Mouse (Mus musculus): ENCODE data around the gene Ccnt2.

Ccnt2 gene

DNA sequence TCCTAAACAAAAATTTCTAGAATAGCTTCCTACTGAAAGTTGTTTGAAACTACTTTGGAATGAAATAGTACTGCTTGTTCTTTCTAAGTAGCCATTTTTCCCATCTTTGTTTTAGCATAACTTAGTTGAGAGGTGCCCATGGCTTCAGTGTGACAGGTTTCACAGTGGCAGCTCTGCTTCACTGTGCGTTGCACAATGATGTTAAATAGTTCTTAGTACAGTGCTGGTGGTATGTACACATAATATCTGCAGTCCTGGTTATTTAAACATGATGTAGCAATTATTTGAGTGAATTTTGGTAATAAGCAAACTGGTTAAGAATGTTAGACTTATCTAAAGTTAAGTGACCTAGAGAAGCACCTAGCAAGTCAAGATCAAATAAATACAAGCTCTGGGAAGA, 19.5 kb downstream of the Ccnt2 start:
- no peak for DNase-seq (ENCODE audit: low spot score)

DNA sequence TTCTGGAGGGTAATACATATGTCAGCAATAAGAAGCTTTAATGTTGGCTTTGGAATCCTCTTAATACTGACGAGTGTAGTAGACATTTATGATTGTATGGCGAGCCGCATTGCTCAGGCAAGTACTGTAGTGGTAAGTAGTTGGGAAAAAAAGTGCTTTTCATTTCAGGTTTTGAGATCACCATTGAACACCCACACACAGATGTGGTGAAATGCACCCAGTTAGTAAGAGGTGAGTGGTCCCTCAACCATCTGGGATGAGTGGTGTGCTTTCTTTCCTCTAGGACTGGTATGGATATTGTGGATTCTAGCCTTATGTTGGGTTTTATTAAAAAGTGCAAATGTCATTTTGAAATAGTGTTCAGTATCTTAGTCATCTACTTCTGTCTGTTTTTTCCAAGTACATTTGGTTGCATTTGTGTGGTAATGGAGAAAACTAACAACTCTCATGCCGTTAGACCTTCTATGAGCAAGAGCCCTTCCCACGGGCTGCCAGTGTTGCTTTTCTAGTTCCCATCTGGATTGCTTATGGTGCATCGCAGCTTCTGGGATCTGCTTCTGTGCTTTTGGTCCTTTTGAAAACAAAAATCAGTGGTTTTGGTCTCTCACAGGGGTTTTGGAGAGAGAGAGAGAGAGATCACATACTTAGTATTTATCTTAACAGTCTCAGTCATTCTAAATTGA, 21.3 kb downstream of the Ccnt2 start:
- no peak for DNase-seq (ENCODE audit: low spot score)

DNA sequence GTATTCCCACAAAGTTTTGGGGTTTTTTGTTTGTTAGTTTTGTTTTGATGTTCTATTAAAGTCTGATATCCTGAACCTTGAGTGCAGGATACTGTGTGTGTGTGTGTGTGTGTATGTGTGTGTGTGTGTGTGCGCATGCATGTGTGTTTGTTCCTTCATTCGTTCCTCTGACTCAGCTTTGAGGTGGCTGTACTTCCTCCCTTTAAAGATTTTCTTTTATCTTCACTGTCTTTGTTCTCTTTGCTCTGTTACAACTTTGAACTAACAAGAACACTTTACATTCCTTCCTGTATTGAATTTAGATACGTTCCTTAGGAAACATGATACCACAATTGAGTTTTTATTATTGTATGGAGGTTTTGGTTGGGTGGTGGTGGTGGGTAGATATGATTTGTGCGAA, 22.4 kb downstream of the Ccnt2 start:
- no peak for DNase-seq (ENCODE audit: low spot score)

DNA sequence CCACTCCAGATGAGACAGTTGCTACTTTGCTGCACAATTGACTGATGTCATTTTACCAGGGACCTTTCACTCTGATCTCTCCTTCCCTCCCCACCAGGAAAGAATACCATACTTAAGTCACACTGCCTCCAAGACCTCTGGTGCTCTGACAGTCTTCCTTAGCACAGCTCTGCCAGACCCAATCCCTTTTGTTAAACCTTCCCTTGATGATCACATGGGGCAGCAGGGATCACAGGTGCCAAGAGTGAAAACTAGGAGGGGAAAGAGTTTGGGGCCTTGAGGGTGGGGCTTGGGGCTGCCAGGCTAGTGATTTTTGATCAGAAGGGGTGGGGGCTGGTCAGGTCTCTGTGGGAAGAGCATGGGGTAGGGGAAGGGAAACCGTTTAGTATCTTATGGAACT, 22.8 kb downstream of the Ccnt2 start:
- DNase-seq (ENCODE audit: low spot score) = no peak

DNA sequence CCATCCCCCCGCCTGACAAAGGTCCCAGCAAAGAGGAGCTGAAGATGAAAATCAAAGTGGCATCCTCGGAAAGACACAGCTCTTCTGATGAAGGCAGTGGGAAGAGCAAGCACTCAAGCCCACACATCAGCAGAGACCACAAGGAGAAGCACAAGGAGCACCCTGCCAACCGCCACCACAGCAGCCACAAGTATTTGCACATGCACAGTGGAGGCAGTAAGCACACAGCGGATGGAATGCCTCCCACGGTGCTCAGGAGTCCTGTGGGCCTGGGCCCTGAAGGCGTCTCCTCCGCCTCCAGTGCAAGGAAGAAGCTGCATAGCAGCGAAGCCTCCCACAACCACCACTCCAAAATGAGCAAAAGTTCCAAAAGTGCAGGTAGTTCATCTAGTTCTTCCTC, 29.0 kb downstream of the Ccnt2 start:
- no peak for DNase-seq (ENCODE audit: low spot score)

DNA sequence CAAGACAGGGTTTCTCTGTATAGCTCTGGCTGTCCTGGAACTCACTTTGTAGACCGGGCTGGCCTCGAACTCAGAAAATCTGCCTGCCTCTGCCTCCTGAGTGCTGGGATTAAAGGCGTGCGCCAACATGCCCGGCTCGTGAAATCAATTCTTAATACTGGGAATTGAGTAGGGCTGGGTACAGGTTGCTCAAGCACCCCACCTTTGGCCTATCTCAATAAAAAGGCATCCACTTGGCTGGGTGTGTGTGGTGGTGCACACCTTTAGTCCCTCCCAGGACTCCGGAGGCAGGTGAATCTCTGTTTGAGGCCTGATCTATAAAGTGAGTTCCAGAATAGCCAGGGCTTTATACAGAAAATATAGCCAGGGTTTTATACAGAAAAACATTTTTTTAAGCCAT, 34.7 kb downstream of the Ccnt2 start:
- DNase-seq (ENCODE audit: low spot score) = no peak

DNA sequence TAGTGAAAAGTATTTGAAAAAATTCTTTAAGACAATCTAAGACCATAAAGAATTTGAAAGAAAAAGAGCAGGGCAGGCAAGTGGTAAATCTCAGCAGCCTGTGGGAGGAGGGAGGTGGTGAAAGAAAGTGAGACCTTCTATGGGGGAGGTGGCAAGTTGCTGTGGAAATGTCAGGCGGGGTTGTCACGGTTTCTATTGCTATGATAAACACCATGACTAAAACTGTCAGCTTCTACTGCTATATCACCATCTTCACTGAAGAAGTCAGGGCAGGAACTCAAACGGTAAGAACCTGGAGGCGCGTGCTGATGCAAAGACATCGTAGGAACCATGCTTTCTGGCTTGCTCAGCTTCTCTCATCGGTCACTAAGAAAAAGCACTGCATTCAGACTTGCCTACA, 39.0 kb downstream of the Ccnt2 start:
- DNase-seq (ENCODE audit: low spot score) = no peak

DNA sequence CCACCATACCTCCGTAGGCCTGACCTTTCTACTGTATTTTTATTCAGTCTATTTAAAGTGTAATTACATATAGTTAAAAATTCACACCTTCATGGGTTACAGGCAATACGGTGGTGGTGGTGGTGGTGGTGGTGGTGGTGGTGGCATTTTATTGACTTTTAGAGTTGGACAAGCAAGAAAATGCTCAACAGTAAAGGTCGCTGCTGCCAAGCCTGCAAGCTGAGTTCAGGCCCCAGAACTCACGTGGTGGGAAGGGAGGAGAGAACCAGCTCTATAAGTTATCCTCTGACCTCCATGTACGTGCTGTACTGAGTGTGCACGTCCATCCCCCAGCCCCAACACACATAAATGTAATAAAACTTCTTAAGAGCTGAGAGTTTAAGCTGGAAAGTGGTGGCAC, 42.4 kb downstream of the Ccnt2 start:
- no peak for DNase-seq (ENCODE audit: low spot score)

DNA sequence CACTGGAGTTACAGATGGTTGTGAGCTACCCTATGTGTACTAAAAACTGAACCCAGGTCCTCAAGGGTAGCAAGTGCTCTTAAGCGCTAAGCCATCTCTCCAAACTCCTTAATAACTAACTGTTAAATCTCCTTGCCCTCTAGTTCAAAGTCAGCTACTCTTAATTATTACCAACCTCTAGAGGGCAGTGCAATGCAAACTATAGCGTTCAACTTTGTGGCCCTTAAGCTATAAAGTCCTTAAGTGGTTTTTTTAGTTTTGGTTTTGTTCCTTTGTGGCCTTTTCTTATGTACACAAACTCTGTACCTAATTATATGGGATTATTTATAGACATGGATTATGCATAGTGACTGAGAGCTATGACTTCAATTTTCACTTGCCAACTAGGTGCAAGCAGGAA, 53.4 kb downstream of the Ccnt2 start:
- peak; percentile 41 for DNase-seq (ENCODE audit: low spot score)

DNA sequence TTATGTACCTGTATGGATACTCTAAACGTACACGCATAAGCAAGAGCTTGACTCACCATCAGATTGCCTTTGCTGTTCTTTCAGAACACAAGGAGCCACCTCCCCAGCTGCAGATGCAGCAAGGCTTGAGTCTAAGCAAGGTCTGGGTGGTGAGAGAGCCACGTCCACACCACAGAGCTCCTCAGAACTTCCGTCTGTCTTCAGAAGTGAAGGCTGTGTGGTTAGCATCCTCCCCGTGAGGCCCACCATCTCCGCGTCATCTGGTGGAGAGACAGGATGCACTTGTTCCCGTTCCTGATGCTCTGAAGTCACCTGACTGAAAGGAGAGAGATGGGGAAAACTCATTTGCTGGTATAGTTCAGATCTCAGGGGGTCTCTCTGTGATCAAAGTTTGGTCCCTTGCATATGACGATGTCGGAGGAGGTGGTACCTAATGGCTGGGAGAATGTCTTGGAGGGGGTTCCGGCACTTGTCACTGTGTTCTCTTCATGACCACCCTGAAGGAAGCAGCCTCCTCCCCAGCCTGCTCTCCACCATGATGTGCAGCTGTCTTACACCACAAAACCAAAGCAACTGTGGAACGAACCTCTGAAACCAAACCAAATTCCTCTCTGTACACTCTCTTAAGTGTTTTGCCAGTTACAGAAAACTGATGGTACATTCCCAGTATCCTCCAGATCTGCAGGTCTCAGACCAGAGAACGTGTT, 56.4 kb downstream of the Ccnt2 start:
- no peak for DNase-seq (ENCODE audit: low spot score)

DNA sequence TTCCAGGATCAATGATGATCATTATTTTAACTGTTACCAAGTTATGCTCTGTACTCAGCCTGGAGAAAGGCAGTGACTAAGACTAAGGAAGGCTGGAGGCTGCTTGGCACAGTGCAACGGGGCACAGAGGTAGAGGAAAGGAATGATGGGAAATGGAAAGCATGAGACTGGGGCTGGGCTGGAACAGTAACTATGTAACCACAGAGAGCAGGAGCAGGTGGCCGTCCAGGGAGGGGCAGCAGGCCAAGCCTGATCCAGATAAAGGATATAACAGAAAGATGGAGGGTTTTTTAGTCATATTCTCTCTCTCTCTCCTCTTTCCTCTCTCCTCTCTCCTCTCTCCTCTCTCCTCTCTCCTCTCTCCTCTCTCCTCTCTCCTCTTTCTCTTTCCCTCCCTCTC, 59.8 kb downstream of the Ccnt2 start:
- DNase-seq (ENCODE audit: low spot score) = no peak

DNA sequence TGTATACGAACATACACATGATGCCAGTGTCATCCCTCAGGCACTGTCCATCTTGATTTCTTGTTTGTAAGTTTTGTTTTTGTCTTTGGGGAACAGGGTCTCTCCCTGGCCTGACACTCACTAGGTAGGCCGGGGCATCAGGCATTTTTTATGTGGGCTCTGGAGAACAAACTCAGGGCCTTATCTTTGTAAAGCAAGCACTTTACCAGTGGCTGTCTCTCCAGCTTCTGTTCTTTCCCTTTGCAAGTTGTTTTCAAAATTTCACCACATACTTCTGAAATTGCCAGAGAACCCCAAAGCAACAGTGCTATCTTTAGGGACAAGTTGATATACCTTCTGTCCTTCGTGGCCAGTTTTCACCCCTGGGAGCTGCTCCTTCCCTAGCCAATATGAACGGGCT, 60.2 kb downstream of the Ccnt2 start:
- no peak for DNase-seq (ENCODE audit: low spot score)

DNA sequence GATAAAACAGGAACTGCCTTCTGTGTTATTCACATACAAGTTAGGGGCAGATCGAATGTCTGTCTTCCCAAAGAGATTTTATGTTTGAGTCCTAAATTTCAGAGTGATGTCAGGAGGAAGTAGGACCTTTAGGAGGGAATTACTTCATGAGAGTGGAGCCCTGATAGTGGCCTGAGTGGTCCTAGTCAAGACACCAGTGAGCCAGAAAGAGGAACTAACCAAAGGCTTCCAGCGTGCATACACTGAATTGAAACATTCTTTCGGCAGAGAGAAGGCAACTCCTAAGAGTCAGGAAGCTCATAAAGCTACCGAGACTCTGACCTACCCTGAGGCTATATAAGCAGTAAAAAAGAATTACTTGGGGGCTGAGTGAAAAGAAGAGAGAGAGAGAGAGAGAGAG, 62.7 kb downstream of the Ccnt2 start:
- DNase-seq (ENCODE audit: low spot score) = no peak

DNA sequence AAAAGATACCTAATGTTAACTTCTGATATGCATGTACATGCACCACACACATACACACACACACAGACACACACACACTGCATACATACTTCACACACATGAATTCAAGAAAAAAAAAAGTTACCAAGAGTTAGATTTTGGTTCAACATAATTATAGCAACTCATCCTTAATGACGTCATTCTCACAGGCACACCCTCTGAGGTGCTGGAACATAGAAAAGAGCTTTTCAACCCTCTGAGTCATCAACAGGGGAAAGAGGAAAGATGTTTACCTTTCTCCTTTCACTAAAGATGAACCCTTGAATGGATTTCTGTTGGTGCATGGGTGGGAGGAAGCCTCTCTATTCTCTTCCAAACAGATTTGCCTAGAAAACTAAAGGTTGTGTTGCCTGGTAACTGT, 64.6 kb downstream of the Ccnt2 start:
- no peak for DNase-seq (ENCODE audit: low spot score)

DNA sequence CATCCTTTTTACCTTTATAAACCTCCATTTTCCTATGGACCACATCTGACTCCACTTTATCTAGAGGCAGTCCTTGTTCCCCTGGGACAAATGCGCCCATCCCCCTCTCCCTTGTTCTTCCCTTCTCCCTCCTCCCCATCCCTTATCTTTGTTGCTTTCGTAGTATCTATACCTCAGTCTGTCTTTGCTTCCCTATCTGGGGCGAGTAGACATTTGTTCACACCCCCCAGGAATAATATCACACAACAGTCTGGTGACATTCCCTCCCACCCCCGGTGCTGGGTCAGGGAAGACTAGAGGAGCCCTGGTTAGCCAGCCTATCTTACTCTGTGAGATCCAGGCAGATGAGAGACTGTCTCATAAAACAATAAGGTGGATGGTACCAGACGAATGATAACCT, 71.5 kb downstream of the Ccnt2 start:
- DNase-seq (ENCODE audit: low spot score) = no peak

DNA sequence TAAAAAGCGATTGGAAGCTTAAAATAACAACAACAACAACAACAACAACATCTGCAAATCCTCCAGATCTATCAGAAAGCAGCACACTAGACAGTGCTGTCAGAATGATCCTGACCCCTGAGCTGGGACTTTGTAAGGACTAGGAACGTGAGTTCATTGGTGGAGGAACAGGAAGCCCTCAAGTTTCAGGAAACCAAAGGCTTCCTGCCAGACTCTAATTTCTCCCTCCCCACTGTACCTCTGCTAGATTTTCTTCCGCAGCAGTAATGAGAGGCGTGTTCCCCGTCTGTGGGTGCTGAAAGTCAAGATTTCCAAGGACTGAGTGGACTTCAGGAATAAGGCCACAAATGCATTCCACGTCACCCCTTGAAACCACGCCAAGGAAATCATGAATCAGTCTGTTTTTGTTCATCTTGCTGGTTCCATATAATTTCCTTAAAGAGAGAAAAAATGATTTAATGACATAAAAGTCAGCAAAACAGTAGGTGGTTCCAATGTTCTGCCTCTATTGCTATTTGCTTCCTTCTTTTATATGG, 76.2 kb downstream of the Ccnt2 start:
- no peak for DNase-seq (ENCODE audit: low spot score)

DNA sequence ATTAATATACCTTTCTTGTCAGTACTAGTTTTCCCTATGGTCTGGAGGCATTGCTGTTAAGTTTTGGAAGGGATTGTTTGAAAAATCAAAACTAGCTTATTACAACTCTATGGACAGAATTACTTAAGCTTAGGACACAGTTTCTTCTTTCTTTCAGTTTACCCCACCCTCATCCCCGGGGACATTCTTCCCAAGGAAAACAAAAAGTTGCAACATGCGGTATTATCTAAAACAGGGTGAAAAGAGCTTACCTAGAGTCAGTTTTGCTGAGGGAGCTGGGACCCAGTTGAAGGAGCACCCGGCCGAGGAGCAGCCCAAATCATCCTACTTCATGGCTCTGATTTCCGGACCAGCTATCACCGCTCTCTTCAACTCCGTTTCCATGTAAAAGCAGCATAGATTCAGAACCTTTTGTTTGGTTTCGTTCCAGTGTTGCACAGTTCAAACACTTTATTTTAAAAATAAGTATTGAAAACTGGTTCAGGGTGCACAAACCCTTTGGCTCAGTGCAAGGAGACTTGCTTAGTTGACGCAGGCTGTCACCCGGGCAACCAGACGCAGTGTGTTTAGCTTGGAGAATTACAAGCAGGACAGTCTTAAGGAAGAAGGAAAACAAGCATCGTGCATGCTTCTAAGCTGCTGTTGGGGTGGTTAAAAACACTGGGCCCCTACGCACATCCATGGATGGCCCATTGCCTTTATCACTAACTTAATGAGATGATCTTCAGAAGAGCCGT, 80.7 kb downstream of the Ccnt2 start, which contains the start of gene Map3k19:
Gene Map3k19, minus strand, starts transcription at position 546 of the 737 bp plus-strand sequence.
- peak; percentile 29 for DNase-seq (ENCODE audit: low spot score)
